Mouse (Mus musculus): Measurements from ENCODE around the gene Prkra. TPM values are rescaled to one million over a fixed set of nuclear protein-coding genes. Genes with fewer than 3 reads are reported as not detected.
A peak's percentile ranks its signal among the peaks of the same experiment; 100 is the strongest.

The Prkra gene
- polyA plus RNA-seq, 1 experiment from 2014 or later, result 111 TPM

DNA sequence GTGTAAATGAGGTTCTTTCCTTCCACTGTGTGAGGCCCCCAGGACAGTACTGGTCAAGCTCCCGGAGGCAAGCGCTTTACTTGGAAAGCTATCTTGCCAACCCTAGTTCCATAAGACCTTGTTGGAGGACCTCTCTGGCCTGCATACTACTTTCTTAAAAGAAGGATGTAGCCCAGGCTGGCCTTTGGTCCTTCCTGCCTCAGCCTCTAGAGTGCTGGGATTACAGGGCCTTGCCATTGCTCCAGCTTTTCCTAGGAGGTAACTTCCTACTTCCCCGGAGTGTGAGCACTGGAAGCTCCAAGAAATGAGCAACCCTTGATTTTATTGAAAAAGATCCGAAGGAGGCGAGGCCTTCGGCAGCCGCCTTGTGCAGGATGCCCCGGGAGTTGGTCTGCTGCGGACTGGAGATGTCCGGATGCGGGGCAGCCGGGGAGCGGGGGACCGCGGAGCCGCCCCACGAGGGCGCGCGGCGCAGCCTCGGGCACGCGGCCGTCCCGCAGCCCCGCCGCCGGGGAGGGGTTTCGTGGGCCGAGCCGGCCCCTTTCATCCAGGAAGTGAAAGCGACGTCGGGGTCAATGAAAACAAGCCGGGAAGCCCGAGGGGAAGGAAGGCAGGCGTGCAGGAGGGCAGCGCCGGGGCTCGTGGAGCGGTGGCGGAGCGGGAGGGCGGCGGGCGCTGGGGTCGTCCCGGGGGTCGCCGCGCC is 27.1 kb upstream of the Prkra start, which contains the start of gene Plekha3:
Gene Plekha3, plus strand, starts transcription at position 557 of the 703 bp plus-strand sequence.
- peak within 1 kb of the TSS; percentile 82 for H3K27ac ChIP-seq
- H3K27me3 ChIP-seq, result no peaks in the 10 kb centered on the region
- H3K4me3 ChIP-seq, result peak within 1 kb of the TSS; percentile 92
- peak; percentile 75 for ATAC-seq (ENCODE audit: low FRiP score)
- peak within 1 kb of the TSS; percentile 90 for H3K9ac ChIP-seq
- no peaks in the 10 kb centered on the region for H3K36me3 ChIP-seq
- H3K9me3 ChIP-seq, result no peaks in the 10 kb centered on the region
- peaks cover 33% of the 10 kb centered on the region for H3K4me1 ChIP-seq (replicated peaks)
- WGBS, result 5% methylated on average over 45 of the region's 52 CpGs
- H3K4me2 ChIP-seq, result peak within 1 kb of the TSS; percentile 76

DNA sequence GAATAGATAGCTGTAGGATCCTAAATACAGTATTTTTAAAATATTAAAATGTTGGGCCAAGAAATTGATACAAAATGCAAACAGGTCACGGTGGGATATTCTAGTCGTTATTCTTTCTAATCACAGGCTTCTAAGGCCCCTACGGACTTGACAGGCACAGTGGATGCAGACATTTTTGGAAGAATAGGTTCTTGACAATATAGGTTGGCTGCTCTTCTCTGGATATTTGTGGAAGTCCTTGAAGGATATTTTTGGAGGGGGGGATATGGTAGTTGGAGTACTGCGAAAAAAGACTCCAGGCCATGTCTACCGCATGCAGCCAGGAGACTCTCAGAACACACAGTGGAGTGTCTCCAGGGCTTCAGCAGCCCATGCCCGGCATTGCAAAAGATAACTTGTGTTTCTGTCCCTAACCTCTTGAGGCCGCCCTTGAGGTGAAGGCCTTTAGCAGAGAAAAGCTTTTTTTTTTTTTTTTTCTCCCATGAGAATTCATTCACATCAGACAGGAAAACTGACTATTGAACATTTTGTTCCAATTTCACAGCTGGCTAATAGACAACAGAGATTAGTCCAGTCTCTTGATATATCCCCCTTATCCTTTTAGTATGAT is 25.8 kb upstream of the Prkra start:
- WGBS, result 42% methylated on average over 7 of the region's 7 CpGs
- no peak for ATAC-seq (ENCODE audit: low FRiP score)
- Histone ChIP-seq H3K4me3 (peak overlapping the region; percentile 46), H3K4me1 (replicated peaks) (peaks cover 33% of the 10 kb centered on the region), H3K9me3 (no peaks in the 10 kb centered on the region), H3K4me2 (peak overlapping the region; percentile 68), H3K27ac (peak overlapping the region; percentile 81), H3K36me3 (no peaks in the 10 kb centered on the region), H3K9ac (no peak overlapping the region), H3K27me3 (no peaks in the 10 kb centered on the region)

DNA sequence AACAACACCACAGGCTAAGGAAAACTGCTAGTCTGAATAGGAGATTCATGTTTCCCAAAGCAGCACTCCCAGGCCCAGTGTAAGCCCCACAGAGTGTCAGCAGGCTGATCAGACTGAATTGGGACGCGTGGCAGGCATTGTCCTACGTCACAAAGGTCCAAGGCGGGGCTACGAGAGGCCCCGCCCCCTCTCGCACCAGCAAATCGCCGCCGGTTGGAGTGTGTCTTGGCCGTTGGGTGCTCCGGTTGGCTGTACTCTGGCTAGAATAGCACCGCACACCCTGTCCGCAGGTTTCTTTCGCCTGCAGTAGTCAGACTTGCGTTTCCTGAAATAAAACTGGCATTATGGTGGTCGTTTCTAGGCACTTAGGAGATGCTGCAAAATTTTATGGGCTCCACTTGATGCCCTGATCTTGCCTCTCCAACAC is 25.2 kb upstream of the Prkra start, which contains the start of gene Fkbp7:
Gene Fkbp7, minus strand, starts transcription at position 151 of the 427 bp plus-strand sequence.
- peak within 1 kb of the TSS; percentile 81 for H3K27ac ChIP-seq
- WGBS, result under 1% methylated on average over 17 of the region's 17 CpGs
- peaks cover 36% of the 10 kb centered on the region for H3K4me1 ChIP-seq (replicated peaks)
- H3K9ac ChIP-seq, result peak within 1 kb of the TSS; percentile 79
- H3K36me3 ChIP-seq, result no peaks in the 10 kb centered on the region
- H3K4me2 ChIP-seq, result peak within 1 kb of the TSS; percentile 68
- peak within 1 kb of the TSS; percentile 46 for H3K4me3 ChIP-seq
- peak; percentile 94 for ATAC-seq (ENCODE audit: low FRiP score)
- H3K27me3 ChIP-seq, result no peaks in the 10 kb centered on the region
- H3K9me3 ChIP-seq, result no peaks in the 10 kb centered on the region

DNA sequence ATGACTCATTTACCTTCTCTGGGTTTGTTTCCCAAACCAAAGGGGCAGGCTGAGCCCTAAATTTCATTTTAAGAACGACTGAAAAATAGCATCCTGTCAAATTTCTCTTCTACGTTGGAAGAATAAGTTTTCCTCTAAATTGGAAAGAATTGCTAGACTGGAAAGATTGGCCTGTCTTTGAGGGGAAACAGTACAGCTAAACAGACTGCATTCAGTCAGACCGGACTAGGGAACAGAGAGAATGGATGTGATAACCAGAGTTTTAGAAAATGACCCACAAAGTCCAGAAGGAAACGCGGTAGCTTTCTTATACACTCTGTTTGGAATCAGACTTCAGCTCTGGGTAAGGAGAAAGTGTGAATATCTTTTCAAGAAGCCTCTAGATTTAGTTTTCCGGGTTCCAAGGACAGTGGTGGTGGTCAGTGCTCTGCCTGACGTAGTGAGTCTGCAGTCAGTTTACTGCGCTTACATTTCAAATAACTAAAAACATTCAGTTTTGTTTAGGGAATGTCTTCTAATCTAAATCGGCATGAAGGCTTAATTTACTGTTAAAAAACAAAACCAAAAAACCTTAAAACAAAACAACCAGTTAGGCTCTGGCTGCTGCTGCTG is 24.4 kb upstream of the Prkra start:
- Histone ChIP-seq H3K9me3 (no peaks in the 10 kb centered on the region), H3K4me2 (peak overlapping the region; percentile 68), H3K27me3 (no peaks in the 10 kb centered on the region), H3K27ac (peak overlapping the region; percentile 81), H3K4me3 (peak overlapping the region; percentile 46), H3K9ac (peak overlapping the region; percentile 79), H3K4me1 (replicated peaks) (peaks cover 36% of the 10 kb centered on the region), H3K36me3 (no peaks in the 10 kb centered on the region)
- 42% methylated on average over 9 of the region's 9 CpGs for WGBS
- no peak for ATAC-seq (ENCODE audit: low FRiP score)

DNA sequence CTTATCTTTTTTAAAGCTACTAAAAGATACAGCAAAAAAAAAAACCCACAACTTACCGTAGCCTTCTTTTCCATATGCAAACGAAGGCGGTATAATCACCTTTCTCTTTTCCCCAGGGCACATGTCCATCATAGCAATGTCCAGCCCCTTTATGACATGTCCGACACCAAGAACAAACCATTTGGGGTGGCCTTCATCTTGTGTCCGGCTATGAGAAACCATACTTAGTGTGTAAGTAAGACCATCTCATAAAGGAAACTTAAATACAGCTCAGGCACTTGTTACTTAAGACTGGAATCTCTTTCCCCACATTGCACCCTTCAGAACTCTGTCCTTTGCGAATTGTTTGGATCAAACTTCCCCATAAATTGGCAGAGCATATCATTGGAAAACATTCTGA is 23.8 kb upstream of the Prkra start:
- WGBS, result 83% methylated on average over 6 of the region's 6 CpGs

DNA sequence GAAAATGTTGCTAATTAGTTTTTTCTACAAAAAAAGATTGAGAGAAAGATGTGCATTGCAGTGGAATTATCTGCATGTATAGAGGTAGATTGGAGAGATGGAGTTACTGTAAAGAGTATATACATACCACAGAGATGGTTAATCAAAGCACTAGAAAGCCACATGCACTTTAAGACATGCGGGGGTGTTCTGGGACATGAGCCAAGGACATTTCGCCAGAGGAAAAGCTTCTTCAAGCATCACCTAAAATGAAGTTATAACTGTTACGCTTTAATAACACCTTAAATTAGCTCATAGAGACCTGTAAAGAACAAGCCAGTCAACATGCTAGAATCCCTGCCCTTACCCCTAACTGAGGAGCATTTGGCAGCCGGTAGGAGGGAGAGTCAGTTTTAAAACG is 19.4 kb upstream of the Prkra start:
- peaks cover 17% of the 10 kb centered on the region for H3K4me1 ChIP-seq (replicated peaks)
- H3K27ac ChIP-seq, result no peak overlapping the region
- 91% methylated on average over 5 of the region's 5 CpGs for WGBS
- H3K36me3 ChIP-seq, result peaks cover 33% of the 10 kb centered on the region
- H3K9me3 ChIP-seq, result no peaks in the 10 kb centered on the region
- H3K9ac ChIP-seq, result no peak overlapping the region
- ATAC-seq (ENCODE audit: low FRiP score), result no peak
- H3K4me3 ChIP-seq, result no peak overlapping the region
- no peak overlapping the region for H3K4me2 ChIP-seq
- no peaks in the 10 kb centered on the region for H3K27me3 ChIP-seq

More for the DNA sequence above, 23.8 kb upstream of the Prkra start:
- Histone ChIP-seq H3K27me3 (no peaks in the 10 kb centered on the region), H3K27ac (no peak overlapping the region), H3K4me1 (replicated peaks) (peaks cover 32% of the 10 kb centered on the region), H3K9me3 (no peaks in the 10 kb centered on the region), H3K36me3 (peaks cover 3% of the 10 kb centered on the region; the same call in 1 of the 2 replicates), H3K4me3 (peak overlapping the region; percentile 46), H3K4me2 (peak overlapping the region; percentile 68), H3K9ac (peak overlapping the region; percentile 79; the same call in 1 of the 2 replicates)
- no peak for ATAC-seq (ENCODE audit: low FRiP score)

DNA sequence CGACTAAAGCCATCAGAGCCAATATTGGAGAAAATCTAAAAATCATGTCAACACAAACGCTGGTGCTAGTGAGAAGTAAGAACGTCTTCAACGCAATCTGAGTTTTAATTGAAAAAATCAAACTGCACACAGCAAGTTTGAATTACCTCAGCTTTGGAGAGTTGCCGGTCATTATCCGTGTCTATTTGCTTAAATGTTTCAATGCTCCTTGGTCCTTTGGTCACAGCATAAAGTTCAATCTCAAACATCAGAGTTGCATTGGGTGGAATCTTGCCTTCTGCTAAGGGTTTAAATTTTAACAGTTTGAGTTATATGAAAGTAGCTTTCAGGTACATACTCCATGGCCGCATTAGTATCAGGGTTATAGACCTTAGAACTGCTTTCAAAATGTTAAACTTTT is 17.7 kb upstream of the Prkra start:
- H3K27me3 ChIP-seq, result no peaks in the 10 kb centered on the region
- no peak overlapping the region for H3K4me3 ChIP-seq
- peaks cover 33% of the 10 kb centered on the region for H3K36me3 ChIP-seq
- WGBS, result 96% methylated on average over 7 of the region's 7 CpGs
- ATAC-seq (ENCODE audit: low FRiP score), result no peak
- H3K9me3 ChIP-seq, result no peaks in the 10 kb centered on the region
- no peak overlapping the region for H3K9ac ChIP-seq
- H3K4me2 ChIP-seq, result no peak overlapping the region
- H3K27ac ChIP-seq, result no peak overlapping the region
- 0 out of 2 replicates have a peak, but pooled peaks cover 6% of the 10 kb centered on the region for H3K4me1 ChIP-seq (replicated peaks)

DNA sequence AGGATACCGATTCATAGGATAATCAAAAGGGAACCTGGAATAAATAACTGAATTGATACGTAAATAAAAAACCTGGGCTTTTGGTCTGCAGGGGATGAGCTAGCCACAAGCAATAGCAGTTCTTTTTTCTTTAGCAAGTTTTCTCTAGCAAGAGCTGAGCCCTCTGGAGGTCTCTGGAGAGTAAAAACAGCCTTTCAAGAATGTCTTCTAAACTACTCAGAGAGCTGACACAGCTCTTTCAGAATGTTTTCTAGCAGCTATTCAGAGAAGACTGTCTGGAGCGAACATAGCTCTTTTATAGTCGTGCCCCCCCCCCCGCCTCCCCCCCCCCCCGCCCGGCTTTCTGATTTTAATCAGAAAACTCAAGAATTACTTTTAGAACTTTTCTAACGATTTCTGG is 11.6 kb upstream of the Prkra start:
- peaks cover 17% of the 10 kb centered on the region for H3K36me3 ChIP-seq
- H3K27ac ChIP-seq, result no peak overlapping the region
- H3K4me3 ChIP-seq, result no peak overlapping the region
- no peak overlapping the region for H3K4me2 ChIP-seq
- H3K4me1 ChIP-seq (replicated peaks), result no peaks in the 10 kb centered on the region; the same call in 1 of the 2 replicates
- ATAC-seq (ENCODE audit: low FRiP score), result no peak
- H3K9ac ChIP-seq, result no peak overlapping the region
- H3K9me3 ChIP-seq, result no peaks in the 10 kb centered on the region
- 55% methylated on average over 7 of the region's 8 CpGs for WGBS
- no peaks in the 10 kb centered on the region for H3K27me3 ChIP-seq

DNA sequence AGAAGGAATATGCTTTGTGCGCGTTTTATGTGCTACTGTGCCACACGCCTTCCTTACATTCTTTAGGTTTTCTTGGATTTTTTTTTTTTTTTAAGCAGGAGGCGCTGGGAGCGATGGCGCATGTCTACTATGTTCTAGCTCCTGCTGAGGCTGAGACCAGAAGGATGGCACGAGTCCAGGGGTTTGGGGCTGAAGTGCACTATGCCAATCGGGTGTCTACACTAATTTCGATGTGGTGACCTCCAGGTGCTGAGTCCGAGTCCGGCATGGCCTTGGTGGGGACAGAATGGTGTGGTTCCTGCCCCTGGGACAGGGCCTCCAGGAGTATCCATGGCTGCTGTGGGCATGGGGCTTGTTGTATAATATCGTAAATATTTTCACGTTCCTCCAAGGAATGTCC is 10.7 kb upstream of the Prkra start:
- H3K4me3 ChIP-seq, result no peak overlapping the region
- peaks cover 8% of the 10 kb centered on the region for H3K36me3 ChIP-seq
- 82% methylated on average over 13 of the region's 13 CpGs for WGBS
- H3K27me3 ChIP-seq, result no peaks in the 10 kb centered on the region
- no peak overlapping the region for H3K4me2 ChIP-seq
- H3K9me3 ChIP-seq, result no peaks in the 10 kb centered on the region
- no peak overlapping the region for H3K27ac ChIP-seq
- no peaks in the 10 kb centered on the region; the same call in 1 of the 2 replicates for H3K4me1 ChIP-seq (replicated peaks)
- no peak overlapping the region for H3K9ac ChIP-seq
- no peak for ATAC-seq (ENCODE audit: low FRiP score)

DNA sequence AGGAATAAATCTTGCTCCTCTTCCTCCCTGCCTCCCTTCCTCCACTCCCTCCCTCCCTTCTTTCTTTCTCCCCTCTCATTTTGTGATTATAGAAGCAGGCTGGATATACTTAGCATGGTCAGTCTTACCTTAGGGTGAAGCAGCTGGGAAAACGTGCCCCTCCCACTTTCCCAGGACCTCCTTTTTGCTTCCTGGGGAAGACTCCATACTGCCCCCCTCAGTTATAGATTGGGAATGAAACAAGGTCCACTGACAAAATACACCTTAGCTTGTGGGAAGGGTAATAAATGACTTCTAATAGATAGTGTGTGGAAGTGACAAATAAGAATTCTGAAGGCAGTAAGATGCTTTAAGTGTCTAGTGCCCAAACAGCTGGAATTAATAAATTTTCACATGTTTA is 8.2 kb upstream of the Prkra start:
- Histone ChIP-seq H3K9me3 (no peaks in the 10 kb centered on the region; the same call in 1 of the 2 replicates), H3K27ac (no peak overlapping the region), H3K4me2 (no peak overlapping the region), H3K36me3 (no peaks in the 10 kb centered on the region), H3K9ac (no peak overlapping the region), H3K4me3 (no peak overlapping the region), H3K27me3 (no peaks in the 10 kb centered on the region), H3K4me1 (replicated peaks) (no peaks in the 10 kb centered on the region; the same call in 1 of the 2 replicates)
- ATAC-seq (ENCODE audit: low FRiP score), result no peak
- WGBS, result 6% methylated on average over 1 of the region's 1 CpGs

DNA sequence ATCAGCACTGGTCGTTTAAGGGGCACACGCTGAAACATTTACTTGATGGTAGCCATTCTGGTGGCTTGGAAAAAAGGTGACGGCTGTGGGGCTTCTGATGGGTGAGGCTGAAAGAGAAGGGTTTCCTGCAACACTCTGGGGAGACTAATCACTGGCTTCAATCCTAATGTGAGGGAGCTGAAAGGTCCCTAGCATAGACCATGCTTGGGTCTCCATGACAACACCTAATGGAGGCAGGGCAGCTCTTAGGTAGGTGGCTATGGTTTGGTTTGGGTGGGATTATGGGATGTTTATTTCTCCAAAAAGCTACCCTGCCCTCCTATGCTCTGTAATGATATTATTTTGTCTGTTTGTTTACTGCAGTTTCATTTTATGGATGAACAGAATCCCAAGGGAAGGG is 7.6 kb upstream of the Prkra start:
- H3K4me1 ChIP-seq (replicated peaks), result no peaks in the 10 kb centered on the region; the same call in 1 of the 2 replicates
- 84% methylated on average over 3 of the region's 3 CpGs for WGBS
- H3K27ac ChIP-seq, result no peak overlapping the region
- H3K4me2 ChIP-seq, result no peak overlapping the region
- H3K27me3 ChIP-seq, result no peaks in the 10 kb centered on the region
- H3K9me3 ChIP-seq, result no peaks in the 10 kb centered on the region; the same call in 1 of the 2 replicates
- H3K36me3 ChIP-seq, result no peaks in the 10 kb centered on the region
- no peak overlapping the region for H3K9ac ChIP-seq
- H3K4me3 ChIP-seq, result no peak overlapping the region
- ATAC-seq (ENCODE audit: low FRiP score), result no peak

DNA sequence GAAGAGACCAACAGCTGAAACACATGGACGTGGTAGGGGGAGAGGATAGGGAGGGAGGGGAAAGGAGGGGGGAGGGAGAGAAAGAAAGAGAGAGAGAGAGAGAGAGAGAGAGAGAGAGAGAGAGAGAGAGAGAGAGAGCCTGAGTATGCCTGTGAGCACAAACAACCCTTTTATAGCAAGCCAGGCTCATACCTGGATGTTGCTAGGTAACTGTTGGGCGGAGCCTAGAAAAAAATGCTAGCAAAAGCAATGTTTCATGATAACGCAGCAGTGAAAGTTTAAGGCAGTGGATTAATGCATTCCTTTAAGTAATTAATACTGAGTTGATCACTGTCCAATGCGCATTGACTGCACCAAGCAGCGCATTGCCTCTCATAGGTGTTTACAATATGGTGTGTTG is 6.8 kb upstream of the Prkra start:
- no peaks in the 10 kb centered on the region for H3K27me3 ChIP-seq
- no peaks in the 10 kb centered on the region; the same call in 1 of the 2 replicates for H3K4me1 ChIP-seq (replicated peaks)
- H3K4me2 ChIP-seq, result no peak overlapping the region
- ATAC-seq (ENCODE audit: low FRiP score), result no peak
- H3K9ac ChIP-seq, result no peak overlapping the region
- no peaks in the 10 kb centered on the region; the same call in 1 of the 2 replicates for H3K9me3 ChIP-seq
- H3K4me3 ChIP-seq, result no peak overlapping the region
- 77% methylated on average over 5 of the region's 5 CpGs for WGBS
- no peak overlapping the region for H3K27ac ChIP-seq
- H3K36me3 ChIP-seq, result no peaks in the 10 kb centered on the region
